Mouse (Mus musculus) left cerebral cortex, postnatal 10 days (tissue): ENCODE data around the gene Ankrd13c. TPM values are rescaled to one million over a fixed set of nuclear protein-coding genes. Genes with fewer than 3 reads are reported as not detected.
A peak's percentile ranks its signal among the peaks of the same experiment; 100 is the strongest.
"Not testable (repeated sequence)": the region's sequence is repeated elsewhere in the genome, so short reads cannot be mapped to it uniquely, and the experiment has no call there.

Source experiments
- DNase-seq, 2 experiments: peaks; one replicate each; pipeline ENCODE4 v3.0.0; 2021 to 2022; ENCODE audit warnings: low spot score in 2 of 2, mixed read lengths in 1 of 2; ENCODE audit errors: extremely low spot score in 1 of 2
- intact Hi-C: fragments of 180-260 bp; cut with DNase I; formaldehyde crosslinking; loops from one replicate; pipeline ENCODE4 v1.15.1; 2025
- total RNA-seq, 2 experiments: library from RNA; stranded (reverse); gene quantifications; 2 replicates each; pipeline ENCODE4 v1.2.3; 2021

Ankrd13c gene
- total RNA-seq = 100 to 1,000 TPM; 119 to 125 TPM

- DNase-seq = peak; percentile 88 to 95
- intact Hi-C loops = loop anchor here (5.0 kb wide), 1 partner anchor 85 kb away; no protein-coding TSS in a partner anchor
Measured at GRCm38 (mm10) chr3:157946843-157947358, at the start of gene Ankrd13c. Gene Ankrd13c (plus strand): TSS chr3:157947239.

DNA sequence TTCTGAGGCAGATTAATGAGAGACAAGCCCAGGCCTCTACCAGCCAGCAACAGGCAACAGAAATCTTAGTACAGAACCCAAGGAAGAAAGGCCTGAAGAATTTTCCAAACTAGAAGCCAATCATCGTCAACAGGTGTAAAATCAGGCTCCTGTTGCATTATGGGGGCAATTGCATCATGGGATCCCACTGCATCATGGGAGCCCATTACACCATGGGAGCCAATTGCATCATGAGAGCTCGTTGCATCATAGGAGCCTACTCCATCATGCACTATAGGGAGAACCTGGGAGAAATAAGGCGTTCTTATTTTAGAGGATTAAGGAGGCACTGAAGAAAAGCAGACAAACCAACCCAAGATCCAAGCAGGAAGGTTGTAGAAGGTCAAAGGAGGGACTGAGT, 49.4 kb upstream of the Ankrd13c start:
- no peak for DNase-seq

GRCm38 (mm10) chr3:157899986-157900385, 47.1 kb upstream of the Ankrd13c start:
- intact Hi-C loops = no loop called here
- DNase-seq = no peak

More for the DNA sequence above, 49.4 kb upstream of the Ankrd13c start:
- intact Hi-C loops = no loop called here

DNA sequence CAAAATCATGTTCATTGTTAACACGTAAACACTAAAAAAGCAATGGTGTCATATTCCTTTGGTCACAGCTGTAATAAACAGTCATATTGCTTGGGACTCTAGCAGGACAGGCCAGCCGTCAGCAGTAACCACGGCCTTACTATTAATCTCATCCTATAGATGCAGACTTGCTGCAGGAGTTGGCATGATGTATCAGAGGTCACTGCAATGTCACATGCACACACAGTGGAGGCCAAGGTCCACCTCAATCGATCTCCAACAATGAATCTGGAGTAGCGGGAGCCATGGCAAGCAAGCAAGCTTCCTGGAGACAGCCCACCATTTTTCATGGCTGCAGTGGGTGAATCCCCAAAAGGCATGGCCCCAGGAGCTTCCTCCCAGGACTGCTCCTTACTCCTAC, 45.3 kb upstream of the Ankrd13c start:
- intact Hi-C loops = no loop called here
- no peak for DNase-seq

DNA sequence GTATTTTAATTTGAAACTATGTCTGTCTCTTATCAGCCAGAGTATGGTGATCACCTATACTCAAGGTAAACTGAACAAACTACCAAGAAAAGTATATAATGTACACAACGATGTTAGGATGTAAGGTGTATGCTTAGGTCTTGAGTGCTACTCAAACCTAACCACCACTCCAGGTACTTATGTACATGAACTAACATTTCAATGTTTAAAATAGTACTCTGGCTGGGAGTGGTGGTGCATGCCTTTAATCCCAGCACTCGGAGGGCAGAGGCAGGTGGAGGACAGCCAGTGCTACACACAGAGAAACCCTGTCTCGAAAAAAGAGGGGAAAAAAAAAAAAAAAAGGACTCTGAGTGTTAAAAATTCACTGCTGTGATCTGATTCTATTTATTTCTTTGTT, 38.9 kb upstream of the Ankrd13c start:
- DNase-seq = no peak
- intact Hi-C loops = no loop called here

DNA sequence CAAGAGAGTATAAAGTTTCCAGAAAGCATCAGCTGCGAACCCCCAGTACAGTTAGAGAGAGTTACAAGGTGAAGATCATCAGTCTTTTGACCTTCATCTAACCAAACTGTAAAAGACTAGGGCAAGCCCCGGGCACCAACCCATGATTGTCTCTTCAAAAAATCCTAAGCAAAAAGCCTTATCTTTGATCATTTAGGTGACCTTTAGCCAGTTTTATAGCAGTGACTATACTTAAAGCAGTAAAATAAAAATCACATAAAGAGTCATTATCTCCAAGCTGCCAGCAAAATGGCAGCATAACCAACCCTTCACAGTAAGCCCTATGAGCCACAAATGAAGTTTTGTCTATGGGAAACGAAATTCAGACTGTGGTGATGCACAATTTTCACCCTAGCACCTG, 36.8 kb upstream of the Ankrd13c start:
- no peak for DNase-seq
- intact Hi-C loops = no loop called here

GRCm38 (mm10) chr3:157912155-157912554, 34.9 kb upstream of the Ankrd13c start:
- no peak for DNase-seq

DNA sequence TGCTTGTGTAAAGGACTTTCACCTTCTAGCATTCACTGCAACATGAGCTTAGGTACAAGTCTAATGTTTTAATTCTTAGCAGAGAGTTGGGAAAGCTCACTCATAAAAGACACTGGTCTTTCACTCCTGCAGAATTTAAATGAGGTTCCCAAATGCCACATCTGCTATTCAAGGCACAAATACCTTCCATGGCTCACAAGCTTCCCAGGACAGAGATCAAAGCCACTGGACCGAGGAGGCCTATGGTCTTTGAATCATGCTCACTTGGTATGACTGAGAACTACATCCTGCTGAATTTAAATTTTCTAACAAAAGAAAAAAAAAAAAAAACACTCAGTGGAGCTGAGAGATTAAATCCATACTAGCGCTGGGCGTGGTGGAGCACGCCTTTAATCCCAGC, 30.7 kb upstream of the Ankrd13c start:
- DNase-seq = no peak
- intact Hi-C loops = no loop called here

More at GRCm38 (mm10) chr3:157912155-157912554, 34.9 kb upstream of the Ankrd13c start:
- intact Hi-C loops = no loop called here

DNA sequence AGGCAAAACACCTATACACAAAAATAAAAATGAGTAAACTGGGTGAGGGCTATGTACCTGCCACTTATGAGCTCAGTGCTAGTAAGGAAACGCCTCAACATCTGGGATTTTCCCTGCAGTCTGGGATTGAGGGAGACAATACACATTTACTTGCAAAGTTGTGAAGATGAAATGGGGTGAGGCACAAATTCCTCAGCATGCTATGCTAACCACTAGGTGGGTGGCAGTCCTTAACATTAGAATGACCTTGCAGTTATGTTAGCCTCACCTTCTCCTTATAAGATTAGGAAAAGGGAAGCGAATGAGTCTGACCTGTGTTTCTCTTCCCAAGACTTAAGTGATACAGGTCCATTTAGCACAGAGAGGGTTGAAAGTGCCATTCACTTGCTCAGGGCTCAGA, 25.7 kb upstream of the Ankrd13c start:
- intact Hi-C loops = no loop called here
- DNase-seq = no peak

DNA sequence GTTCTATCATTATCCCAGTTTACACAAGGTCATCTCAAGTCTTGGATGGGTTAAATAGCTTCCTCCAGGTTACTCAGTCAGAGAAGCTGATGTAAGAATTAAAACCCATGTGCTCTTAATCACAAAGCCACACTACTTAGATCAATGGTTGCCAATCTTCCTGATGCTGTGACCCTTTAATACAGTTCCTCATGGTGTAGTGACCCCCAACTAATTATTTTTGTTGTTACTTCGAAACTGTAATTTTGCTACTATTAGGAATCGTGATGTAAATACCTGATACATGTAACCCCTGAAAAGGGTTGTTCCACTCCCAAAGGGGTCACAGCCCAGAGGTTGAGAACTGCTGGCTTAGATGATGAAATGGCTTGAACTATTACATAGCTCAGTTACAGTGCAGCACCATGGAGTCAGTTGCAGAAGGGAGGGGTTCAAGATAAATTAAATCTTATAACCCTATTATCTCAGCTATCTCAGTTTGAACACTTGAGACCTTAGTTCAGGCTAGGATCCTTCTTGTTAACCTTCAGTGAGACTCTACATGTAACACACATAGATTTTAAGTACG, 23.7 kb upstream of the Ankrd13c start:
- intact Hi-C loops = no loop called here
- no peak for DNase-seq

DNA sequence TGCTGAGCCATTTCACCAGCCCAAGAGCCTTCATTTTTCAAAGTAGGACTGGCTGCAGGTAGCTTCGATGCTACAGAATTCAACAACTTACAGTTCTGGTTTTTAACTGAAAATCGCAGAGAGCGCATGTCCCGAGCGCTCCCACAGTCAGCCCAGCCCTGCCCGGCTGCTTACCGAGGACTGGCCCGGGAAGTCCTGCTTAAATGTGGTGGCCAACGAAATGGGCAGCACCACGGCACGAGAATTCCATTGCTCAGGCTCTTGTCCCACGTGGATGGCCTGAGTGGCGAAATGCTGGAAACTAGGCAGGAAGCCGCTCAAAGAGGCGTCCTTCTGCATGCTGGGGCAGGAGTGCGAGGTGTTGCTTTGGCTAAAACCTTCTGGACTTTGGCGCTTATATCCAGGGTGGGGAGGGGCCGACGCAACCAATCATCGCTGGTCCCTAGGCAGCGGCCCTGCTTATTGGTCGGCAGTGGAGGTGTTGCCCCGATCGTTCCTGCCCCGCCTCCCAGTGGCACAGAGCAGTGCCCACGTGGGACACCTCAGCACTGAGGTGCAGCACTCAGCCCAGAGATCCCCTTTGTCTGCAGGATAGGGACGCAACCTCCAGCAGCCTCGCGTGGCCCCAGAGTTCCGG, 22.2 kb upstream of the Ankrd13c start, which contains the start of gene Cth:
TSS of gene Cth (minus strand) at position 386 of the 637 bp plus-strand sequence.
- intact Hi-C loops = no loop called here
- peak; percentile 83 to 92 for DNase-seq

DNA sequence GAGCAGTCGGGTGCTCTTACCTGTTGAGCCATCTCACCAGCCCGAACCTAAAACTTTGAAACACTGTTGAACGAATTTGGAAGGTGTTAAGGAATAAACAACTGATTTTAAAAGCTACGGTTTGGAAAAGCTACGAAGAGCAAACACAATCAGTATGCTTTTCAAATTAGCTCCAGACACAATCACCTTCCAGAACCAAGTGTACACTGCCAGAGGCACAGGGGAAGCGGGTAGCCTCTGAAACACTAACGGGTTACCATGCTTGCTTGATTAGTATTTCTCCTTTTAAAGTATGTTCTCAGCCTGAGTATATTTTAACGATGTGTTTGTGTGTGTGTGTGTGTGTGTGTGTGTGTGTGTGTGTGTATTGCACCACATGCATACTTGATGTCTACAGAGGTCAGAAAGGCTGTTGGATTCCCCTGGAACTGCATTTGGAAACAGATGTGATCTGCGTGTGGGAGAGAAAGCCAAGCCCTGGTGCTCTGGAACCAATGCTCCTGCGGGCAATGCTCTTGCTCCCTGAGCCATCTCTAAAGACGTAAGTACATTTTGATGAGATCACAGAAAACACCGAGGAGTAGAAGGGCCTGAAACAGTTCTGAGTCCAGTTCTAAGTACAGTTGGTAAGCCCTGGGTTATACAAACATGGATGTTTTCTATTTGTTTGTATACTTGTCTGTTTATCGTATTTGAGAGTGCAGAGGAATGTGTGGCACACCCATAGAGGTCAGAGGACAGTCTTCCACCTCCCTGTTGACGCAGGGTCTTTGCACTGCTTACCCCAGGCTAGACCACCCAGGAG, 21.1 kb upstream of the Ankrd13c start:
- DNase-seq = no peak
- intact Hi-C loops = no loop called here

DNA sequence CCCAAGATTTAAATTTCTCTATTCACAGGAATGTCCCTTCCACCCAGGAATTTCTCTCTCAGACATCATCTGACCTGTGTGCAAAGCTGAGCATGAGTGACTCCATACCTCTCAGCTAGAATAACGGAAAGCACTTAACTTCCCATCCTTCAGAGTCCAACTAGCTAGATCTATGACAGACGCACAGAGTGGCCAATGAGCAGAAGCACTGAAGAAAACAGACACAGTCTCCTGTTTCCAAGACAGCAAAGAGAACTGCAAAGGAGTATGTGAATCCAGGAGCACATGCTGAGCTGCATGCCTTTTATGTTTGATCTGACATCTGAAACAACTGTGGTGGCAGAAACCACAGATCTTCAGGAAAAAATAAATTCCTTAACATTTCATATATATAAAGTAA, 20.3 kb upstream of the Ankrd13c start:
- DNase-seq = peak; percentile 30 to 32
- intact Hi-C loops = no loop called here

GRCm38 (mm10) chr3:157928731-157929130, 18.3 kb upstream of the Ankrd13c start:
- DNase-seq = no peak
- intact Hi-C loops = no loop called here

DNA sequence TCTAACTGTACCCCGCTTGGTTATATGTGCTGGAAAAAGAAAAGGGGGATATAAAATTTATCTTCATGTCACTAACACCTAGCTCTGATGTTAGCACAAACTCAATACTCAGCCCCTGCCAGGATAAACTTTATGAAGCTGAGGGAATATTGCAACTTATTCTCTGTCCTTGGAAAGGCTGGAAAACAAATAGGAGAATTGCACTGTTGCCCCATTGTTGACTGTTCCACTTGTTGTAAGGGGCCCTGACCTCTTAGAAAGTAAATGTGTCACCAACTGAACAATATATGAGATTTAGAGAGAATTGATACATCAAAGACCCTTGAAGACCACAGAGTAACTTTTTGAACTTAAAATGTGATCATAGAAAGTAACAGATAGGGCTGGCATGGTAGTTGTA, 17.6 kb upstream of the Ankrd13c start:
- no peak for DNase-seq
- intact Hi-C loops = no loop called here

- intact Hi-C loops = no loop called here
Measured at GRCm38 (mm10) chr3:157931592-157931991, 15.4 kb upstream of the Ankrd13c start.

GRCm38 (mm10) chr3:157932074-157932473, 15.0 kb upstream of the Ankrd13c start:
- DNase-seq = no peak
- intact Hi-C loops = no loop called here

More at GRCm38 (mm10) chr3:157931592-157931991, 15.4 kb upstream of the Ankrd13c start:
- DNase-seq = no peak

GRCm38 (mm10) chr3:157933223-157933622, 13.8 kb upstream of the Ankrd13c start:
- intact Hi-C loops, DNase-seq: not testable (repeated sequence)

DNA sequence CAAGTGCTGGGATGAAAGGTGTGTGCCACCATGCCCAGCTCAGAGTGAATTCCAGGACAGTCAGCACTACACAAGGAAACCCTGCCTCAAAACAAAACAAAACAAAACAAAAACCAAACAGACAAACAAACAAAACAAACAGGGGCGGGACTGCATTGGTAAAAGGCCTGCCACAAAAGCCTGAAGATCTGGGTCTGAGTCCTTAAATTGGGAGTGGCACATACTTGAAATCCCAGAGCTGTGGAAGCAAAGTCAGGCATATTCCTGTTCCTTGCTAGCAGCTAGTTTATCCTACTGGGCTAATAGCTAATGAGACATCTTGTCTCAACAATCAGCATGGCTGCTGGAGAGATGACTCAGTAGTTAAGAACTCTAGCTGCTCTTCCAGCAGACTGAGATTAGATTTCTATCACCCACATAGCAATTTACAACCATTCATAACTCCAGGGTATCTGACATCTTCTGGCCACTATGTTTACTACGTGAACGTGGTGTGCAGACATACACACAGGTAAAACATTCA, 12.7 kb upstream of the Ankrd13c start:
- intact Hi-C loops = no loop called here
- DNase-seq = no peak
